Mouse (Mus musculus) limb, embryonic 11.5 days (tissue): ENCODE results near the gene Etnk1. TPM values are rescaled to one million over a fixed set of nuclear protein-coding genes. Genes with fewer than 3 reads are reported as not detected.

ENCODE experiments used
- ATAC-seq: fragments of 200-750 bp; cut with Nextera tagmentation; 2 replicates; pipeline ENCODE4 v1.8.0; 2017; ENCODE audit warnings: low read depth; ENCODE audit not compliant: insufficient number of reproducible peaks, low FRiP score, low TSS enrichment
- DNase-seq: peaks from one replicate; pipeline ENCODE4 v3.0.0-alpha.2; 2015; ENCODE audit warnings: low spot score
- H3K27ac ChIP-seq: fragments of 300-500 bp; sonication (generic); replicated peaks from 2 replicates; pipeline ENCODE4 v1.5.1; 2014; ENCODE audit warnings: low read depth, mild to moderate bottlenecking, low read length
- H3K27me3 ChIP-seq: fragments of 300-500 bp; sonication (generic); 2 replicates; pipeline ENCODE4 v1.6.1; 2014; ENCODE audit warnings: mild to moderate bottlenecking, low read length, mixed read lengths; ENCODE audit not compliant: control insufficient read depth, insufficient read depth
- H3K36me3 ChIP-seq: fragments of 300-500 bp; sonication (generic); 2 replicates; pipeline ENCODE4 v1.6.1; 2014; ENCODE audit warnings: mild to moderate bottlenecking, low read length, moderate library complexity, mixed read lengths; ENCODE audit not compliant: control insufficient read depth, insufficient read depth
- H3K4me1 ChIP-seq: fragments of 300-500 bp; sonication (generic); 2 replicates; pipeline ENCODE4 v1.6.1; 2014; ENCODE audit warnings: low read length, mixed read lengths; ENCODE audit not compliant: control insufficient read depth, insufficient read depth
- H3K4me2 ChIP-seq: fragments of 300-500 bp; sonication (generic); 2 replicates; pipeline ENCODE4 v1.6.1; 2014; ENCODE audit warnings: low read depth, mild to moderate bottlenecking, moderate library complexity; ENCODE audit not compliant: severe bottlenecking
- H3K4me3 ChIP-seq: fragments of 300-500 bp; sonication (generic); 2 replicates; pipeline ENCODE4 v1.5.1; 2014; ENCODE audit warnings: low read depth, low read length
- H3K9ac ChIP-seq: fragments of 300-500 bp; sonication (generic); 2 replicates; pipeline ENCODE4 v1.6.1; 2014; ENCODE audit warnings: mild to moderate bottlenecking, low read length
- H3K9me3 ChIP-seq: fragments of 300-500 bp; sonication (generic); 2 replicates; pipeline ENCODE4 v1.6.1; 2016; ENCODE audit warnings: low read length; ENCODE audit not compliant: control insufficient read depth
- WGBS: fragments of 180-500 bp; shearing (Covaris S2); extraction: QIAGEN DNeasy Blood & Tissue Kit; methylation state at CpG from one replicate; pipeline ENCODE4 v1.1.7; 2014; 5-methylcytosine and 5-hydroxymethylcytosine counted together
- polyA plus RNA-seq: library from polyadenylated mRNA; unstranded; fragments of >200 nt; fragmentation: Nextera tagmentation; extraction: Ambion mirVana; gene quantifications from 2 replicates; pipeline ENCODE4 v1.2.1, GENCODE M21; 2014

Etnk1 gene
- polyA plus RNA-seq, 1 experiment from 2014 or later: 21.8 TPM

DNA sequence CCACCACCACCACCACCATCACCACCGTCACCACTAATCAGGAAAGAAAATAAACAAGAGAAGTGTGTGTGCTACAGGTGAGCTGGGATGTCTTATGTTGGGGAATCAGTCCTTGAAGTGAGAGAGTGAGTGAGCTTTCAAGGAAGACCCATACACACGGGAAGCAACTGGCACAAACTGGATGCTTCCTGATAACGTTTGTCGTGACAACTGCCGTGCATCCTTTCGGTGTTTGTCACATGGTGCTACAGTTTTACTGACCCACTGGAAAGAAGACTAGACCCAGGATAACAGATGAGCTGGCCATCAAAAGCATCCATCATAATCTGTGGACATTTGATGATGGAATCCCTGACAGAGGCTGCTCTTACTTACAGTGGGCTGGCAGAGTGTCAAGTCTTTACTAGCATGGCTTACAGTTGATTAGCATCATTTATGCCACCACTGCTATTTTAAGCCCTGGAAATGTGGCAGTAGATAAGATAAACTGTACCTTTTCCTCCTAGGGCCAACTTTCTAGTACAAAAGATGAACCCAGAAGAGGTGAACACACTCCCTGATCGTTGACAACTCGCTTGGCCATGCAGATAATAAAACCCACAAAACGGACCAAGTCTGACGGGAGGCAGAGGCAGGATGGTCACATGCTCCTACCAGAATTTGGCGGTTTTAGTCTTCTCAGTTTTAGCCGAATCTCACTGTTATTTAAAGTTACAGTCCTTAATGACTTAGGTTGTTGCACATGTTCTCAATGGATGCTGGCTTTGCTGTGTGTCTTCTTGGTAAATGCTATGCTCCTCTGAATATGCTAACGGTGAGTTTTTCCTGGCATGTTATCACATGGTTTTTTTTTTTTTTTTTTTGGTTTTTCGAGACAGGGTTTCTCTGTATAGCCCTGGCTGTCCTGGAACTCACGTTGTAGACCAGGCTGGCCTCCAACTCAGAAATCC lies 2.8 kb upstream of the Etnk1 start:
- no peak overlapping the region for H3K4me2 ChIP-seq
- no peak overlapping the region for H3K4me3 ChIP-seq
- no peak overlapping the region for H3K27ac ChIP-seq
- 0 out of 2 replicates have a peak, but pooled peaks cover 4% of the 10 kb centered on the region for H3K4me1 ChIP-seq
- WGBS: 92% methylated on average over 15 of the region's 15 CpGs
- ATAC-seq: no peak
- no peaks in the 10 kb centered on the region for H3K36me3 ChIP-seq
- no peak for DNase-seq
- no peaks in the 10 kb centered on the region for H3K9me3 ChIP-seq
- no peaks in the 10 kb centered on the region for H3K27me3 ChIP-seq
- H3K9ac ChIP-seq: no peak overlapping the region

DNA sequence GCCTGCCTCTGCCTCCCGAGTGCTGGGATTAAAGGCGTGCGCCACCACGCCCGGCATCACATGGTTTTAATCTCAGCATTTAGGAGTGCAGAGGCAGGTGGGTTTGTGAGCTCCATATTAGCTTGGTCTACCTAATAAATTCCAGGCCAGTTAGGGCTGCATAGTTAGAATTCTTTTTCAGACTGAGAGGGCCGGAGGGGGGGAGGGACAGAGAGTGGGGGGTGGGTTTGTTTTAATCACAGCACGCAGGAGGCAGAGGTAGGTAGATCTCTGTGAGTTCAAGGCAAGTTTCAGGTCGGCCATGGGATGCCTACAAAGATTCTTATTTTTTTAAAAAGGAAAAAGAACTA lies 2.1 kb upstream of the Etnk1 start:
- no peak overlapping the region for H3K9ac ChIP-seq
- no peak for ATAC-seq
- no peaks in the 10 kb centered on the region for H3K27me3 ChIP-seq
- H3K27ac ChIP-seq: no peak overlapping the region
- H3K9me3 ChIP-seq: no peaks in the 10 kb centered on the region
- 0 out of 2 replicates have a peak, but pooled peaks cover 4% of the 10 kb centered on the region for H3K4me1 ChIP-seq
- H3K4me3 ChIP-seq: no peak overlapping the region
- H3K36me3 ChIP-seq: no peaks in the 10 kb centered on the region
- WGBS: 68% methylated on average over 8 of the region's 8 CpGs
- no peak for DNase-seq
- no peak overlapping the region for H3K4me2 ChIP-seq

DNA sequence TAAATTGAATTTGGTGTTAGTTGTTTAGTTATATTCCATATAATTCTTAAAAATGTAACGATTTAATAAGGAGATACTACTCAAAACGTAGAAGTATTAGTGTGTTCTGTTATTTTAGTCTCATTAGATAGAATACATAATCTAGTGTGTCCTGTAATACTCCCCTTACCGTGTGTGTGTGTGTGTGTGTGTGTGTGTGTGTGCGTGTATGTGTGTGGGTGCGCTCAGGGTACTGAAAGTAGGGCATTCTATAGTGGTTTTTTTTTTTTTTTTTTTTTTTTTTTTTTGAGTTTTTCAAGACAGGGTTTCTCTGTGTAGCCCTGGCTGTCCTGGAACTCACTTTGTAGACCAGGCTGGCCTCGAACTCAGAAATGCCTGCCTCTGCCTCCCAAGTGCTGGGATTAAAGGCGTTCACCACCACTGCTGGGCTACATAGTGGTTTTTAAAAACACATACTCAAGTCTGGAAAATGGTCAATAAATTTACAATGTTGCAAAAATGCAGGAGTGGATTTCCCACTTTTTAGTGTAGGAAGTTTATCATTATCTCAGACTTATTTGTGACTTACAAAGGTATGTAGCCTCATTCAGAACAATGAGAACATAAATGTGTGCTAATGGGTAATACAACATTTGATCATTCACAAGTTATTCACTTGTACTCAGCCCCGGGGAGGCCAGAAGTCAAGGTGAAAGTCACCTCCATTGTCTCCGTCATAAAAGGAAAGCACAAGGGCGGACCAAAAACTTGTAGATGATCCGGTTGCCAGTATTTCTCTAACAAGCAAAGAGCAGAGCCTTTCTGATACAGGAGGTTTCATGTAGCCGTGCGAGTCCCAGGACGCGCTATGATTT lies 1.4 kb upstream of the Etnk1 start:
- no peaks in the 10 kb centered on the region for H3K27me3 ChIP-seq
- no peaks in the 10 kb centered on the region for H3K9me3 ChIP-seq
- DNase-seq (no peak), ATAC-seq (no peak)
- no peak overlapping the region for H3K27ac ChIP-seq
- H3K4me3 ChIP-seq: no peak overlapping the region
- no peaks in the 10 kb centered on the region for H3K36me3 ChIP-seq
- peaks cover 5% of the 10 kb centered on the region; the same call in 1 of the 2 replicates for H3K4me1 ChIP-seq
- H3K9ac ChIP-seq: no peak overlapping the region
- 58% methylated on average over 15 of the region's 15 CpGs for WGBS
- H3K4me2 ChIP-seq: peak overlapping the region; percentile 76; the same call in 1 of the 2 replicates

DNA sequence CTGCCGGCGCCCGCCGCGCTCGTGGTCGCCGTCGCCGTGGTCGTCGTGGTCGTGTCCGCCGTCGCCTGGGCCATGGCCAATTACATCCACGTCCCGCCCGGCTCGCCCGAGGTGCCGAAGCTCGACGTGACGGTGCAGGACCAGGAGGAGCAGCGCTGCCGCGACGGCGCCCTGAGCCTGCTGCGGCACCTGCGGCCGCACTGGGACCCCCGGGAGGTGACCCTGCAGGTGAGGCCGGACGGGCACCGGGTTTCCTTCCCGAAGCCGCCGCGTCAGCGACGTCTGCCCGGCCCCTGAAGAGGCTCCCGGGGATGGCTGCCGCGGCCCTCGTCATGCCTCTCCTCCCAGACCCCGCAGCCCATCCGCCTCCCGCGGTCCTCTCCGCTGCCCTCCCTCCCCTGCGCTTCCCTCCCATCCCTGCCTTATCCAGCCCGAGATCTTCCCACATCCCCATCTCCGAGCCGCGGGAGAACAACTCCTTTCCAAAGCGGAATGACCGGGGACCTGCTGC lies 443 bp downstream of the Etnk1 start:
- H3K27me3 ChIP-seq: no peaks in the 10 kb centered on the region
- WGBS: under 1% methylated on average over 56 of the region's 60 CpGs
- H3K9me3 ChIP-seq: no peaks in the 10 kb centered on the region
- H3K4me1 ChIP-seq: peaks cover 11% of the 10 kb centered on the region; the same call in 1 of the 2 replicates
- peak overlapping the region; percentile 83 for H3K9ac ChIP-seq
- DNase-seq (peak; percentile 67), ATAC-seq (peak; percentile 45)
- H3K4me3 ChIP-seq: peak overlapping the region; percentile 75
- no peaks in the 10 kb centered on the region for H3K36me3 ChIP-seq
- peak overlapping the region; percentile 81 for H3K27ac ChIP-seq
- H3K4me2 ChIP-seq: peak overlapping the region; percentile 76

DNA sequence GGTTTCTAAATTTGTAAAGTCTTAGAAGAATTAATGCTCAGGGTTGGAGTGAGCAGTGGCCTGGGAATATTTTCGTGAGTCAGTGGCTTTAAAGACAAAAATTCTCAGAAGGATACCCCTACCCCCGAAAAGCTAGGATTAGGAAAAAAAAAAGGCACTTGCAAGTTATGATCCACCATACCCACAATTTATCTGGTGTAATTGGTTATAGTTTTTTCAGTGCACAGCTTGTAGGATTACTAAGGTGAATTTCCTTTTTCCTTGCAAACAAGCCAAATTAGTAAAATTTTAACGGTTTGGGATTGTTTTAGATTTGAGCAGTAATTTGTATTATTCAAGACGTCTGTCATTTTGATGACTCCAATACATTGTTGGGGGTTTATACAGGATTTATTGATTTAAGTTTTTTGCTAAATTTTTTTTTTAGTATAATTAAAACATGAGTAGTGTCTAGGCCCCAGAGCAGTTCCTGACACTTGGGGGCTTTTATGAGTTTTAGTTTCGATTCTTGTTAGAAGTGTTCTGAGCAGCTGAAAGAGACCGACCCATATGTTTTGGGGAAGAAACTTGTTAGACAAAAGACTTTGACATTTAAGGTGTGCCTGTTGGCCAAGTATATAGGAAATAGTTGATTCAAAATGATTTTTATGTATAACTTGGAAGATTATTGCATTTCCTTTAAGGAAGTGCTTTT lies 1.1 kb downstream of the Etnk1 start:
- peak overlapping the region; percentile 76 for H3K4me2 ChIP-seq
- peaks cover 11% of the 10 kb centered on the region; the same call in 1 of the 2 replicates for H3K4me1 ChIP-seq
- H3K9ac ChIP-seq: peak overlapping the region; percentile 83
- 17% methylated on average over 6 of the region's 6 CpGs for WGBS
- no peaks in the 10 kb centered on the region for H3K27me3 ChIP-seq
- peak overlapping the region; percentile 75 for H3K4me3 ChIP-seq
- H3K9me3 ChIP-seq: no peaks in the 10 kb centered on the region
- ATAC-seq (no peak), DNase-seq (no peak)
- H3K27ac ChIP-seq: peak overlapping the region; percentile 81; the same call in 1 of the 2 replicates
- no peaks in the 10 kb centered on the region for H3K36me3 ChIP-seq

DNA sequence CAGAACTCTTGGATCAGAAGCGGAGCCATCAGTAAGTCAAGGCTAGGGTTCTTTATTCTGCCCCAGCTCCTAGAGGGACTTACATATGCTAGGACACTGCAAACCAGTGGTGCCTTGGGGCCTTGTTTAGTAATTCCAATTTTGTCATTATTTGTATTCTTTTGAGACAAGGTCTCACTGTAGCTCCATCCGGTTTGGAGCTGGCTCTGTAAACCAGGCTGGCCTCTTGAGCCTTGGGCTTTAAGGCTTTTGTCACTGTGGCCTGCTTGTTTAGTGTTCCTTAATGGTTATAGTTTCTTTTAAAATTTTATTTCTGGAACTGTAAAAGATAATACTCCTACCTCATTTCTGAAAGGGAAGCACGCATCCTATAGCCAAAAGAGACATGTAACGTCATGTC lies 2.4 kb downstream of the Etnk1 start:
- ATAC-seq: no peak
- H3K9ac ChIP-seq: no peak overlapping the region
- H3K27me3 ChIP-seq: no peaks in the 10 kb centered on the region
- H3K4me3 ChIP-seq: no peak overlapping the region
- DNase-seq: no peak
- no peaks in the 10 kb centered on the region for H3K36me3 ChIP-seq
- 71% methylated on average over 4 of the region's 4 CpGs for WGBS
- H3K27ac ChIP-seq: no peak overlapping the region
- no peaks in the 10 kb centered on the region for H3K9me3 ChIP-seq
- peaks cover 11% of the 10 kb centered on the region for H3K4me1 ChIP-seq
- no peak overlapping the region for H3K4me2 ChIP-seq

DNA sequence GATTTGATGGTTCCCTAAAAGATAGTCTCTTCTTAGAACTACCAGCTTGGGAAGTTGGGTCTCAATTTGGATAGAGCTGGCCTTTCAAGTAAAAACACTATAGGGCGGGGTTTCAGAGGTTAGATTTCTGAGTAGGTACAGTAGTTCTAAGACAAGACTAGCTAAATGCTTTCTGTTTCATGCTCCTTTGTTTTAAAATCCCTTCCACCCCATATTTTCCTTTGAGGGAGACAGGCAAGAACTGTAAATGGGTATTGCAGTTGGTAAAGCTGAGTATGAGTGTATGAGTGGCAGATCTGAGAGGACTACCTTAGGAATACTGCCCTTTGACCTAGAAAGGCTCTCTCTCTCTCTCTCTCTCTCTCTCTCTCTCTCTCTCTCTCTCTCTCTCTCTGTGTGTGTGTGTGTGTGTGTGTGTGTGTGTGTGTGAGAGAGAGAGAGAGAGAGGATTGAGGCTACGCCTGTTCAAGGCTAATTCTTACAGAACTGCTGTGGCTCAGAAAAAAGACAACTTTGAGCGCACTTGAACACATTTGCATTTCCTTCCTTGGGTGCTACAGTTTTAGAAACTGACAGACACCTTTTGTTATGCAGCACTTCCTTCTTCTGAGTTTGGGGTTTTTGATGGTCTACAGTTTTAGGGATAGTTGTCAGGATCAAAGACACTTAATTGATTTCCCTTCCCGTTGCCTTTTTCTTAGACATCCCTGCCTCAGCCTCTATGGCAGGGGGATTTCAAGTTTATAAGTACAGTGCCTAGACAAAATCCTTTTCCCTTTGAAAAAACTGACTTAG lies 3.3 kb downstream of the Etnk1 start:
- no peaks in the 10 kb centered on the region for H3K9me3 ChIP-seq
- H3K4me1 ChIP-seq: peaks cover 14% of the 10 kb centered on the region
- H3K27ac ChIP-seq: no peak overlapping the region
- no peak overlapping the region for H3K4me2 ChIP-seq
- DNase-seq (no peak), ATAC-seq (no peak)
- H3K36me3 ChIP-seq: no peaks in the 10 kb centered on the region
- 90% methylated on average over 4 of the region's 4 CpGs for WGBS
- H3K27me3 ChIP-seq: no peaks in the 10 kb centered on the region
- no peak overlapping the region for H3K9ac ChIP-seq
- H3K4me3 ChIP-seq: no peak overlapping the region
